Comparison of ENCODE assay signal across 8 mouse cellular contexts in genomic region chr2:60800921-60801558, GRCm38 (mm10).
A peak's percentile ranks its signal among the peaks of the same experiment; 100 is the strongest.
DNase-seq lines count a peak whose midpoint lies in the region; ATAC-seq and TF ChIP-seq lines count a peak whose summit lies in the region.

No protein-coding gene starts in this region.

- no peaks in the 10 kb centered on the region for H3K9me3 ChIP-seq in hindbrain, embryonic 13.5 days
- H3K9me3 ChIP-seq in midbrain, embryonic 10.5 days (replicated peaks): no peaks in the 10 kb centered on the region

- DNase-seq in gastrocnemius, adult 2 months: no peak
- no peak for DNase-seq in gastrocnemius, adult 18-20 months (ENCODE audit: low spot score)
- peak; percentile 22 for DNase-seq in CD4-positive, CD25-positive, alpha-beta regulatory T cell, adult 2 months (ENCODE audit: low read depth, low spot score)
- DNase-seq in midbrain, embryonic 10.5 days (ENCODE audit: low spot score): no peak
- no peak for DNase-seq in spleen, postnatal 10 days (ENCODE audit: low spot score in 2 of 2)
- DNase-seq in adrenal gland, adult 18-20 months (ENCODE audit: low spot score in 2 of 2): no peak
- DNase-seq in adrenal gland, postnatal 36 days: no peak

- no peak for TF ChIP-seq CTCF in gastrocnemius, adult 2 months (IDR thresholded peaks at IDR 0.05)

- H3K4me3 ChIP-seq in gastrocnemius, adult 2 months: peak overlapping the region; percentile 16; the same call in 1 of the 2 replicates
- no peak overlapping the region for H3K4me3 ChIP-seq in hindbrain, embryonic 13.5 days
- peak overlapping the region; percentile 43 for H3K4me3 ChIP-seq in midbrain, embryonic 10.5 days

- peaks cover 7% of the 10 kb centered on the region; the same call in 1 of the 2 replicates for H3K27me3 ChIP-seq in hindbrain, embryonic 13.5 days
- H3K27me3 ChIP-seq in midbrain, embryonic 10.5 days (ENCODE audit: low read depth, poor library complexity, severe bottlenecking): peaks cover 91% of the 10 kb centered on the region

- H3K9ac ChIP-seq in hindbrain, embryonic 13.5 days: no peak overlapping the region

- WGBS in hindbrain, embryonic 13.5 days: 31% methylated on average over 15 of the region's 15 CpGs
- 10% methylated on average over 15 of the region's 15 CpGs for WGBS in midbrain, embryonic 10.5 days

- ATAC-seq in hindbrain, embryonic 13.5 days (ENCODE audit: low FRiP score): no peak

- H3K4me1 ChIP-seq in hindbrain, embryonic 13.5 days (replicated peaks): peaks cover 64% of the 10 kb centered on the region
- peaks cover 61% of the 10 kb centered on the region for H3K4me1 ChIP-seq in midbrain, embryonic 10.5 days

- peak overlapping the region; percentile 25 for H3K4me2 ChIP-seq in hindbrain, embryonic 13.5 days

- no peaks in the 10 kb centered on the region for H3K36me3 ChIP-seq in hindbrain, embryonic 13.5 days
- no peaks in the 10 kb centered on the region for H3K36me3 ChIP-seq in midbrain, embryonic 10.5 days

- H3K27ac ChIP-seq in gastrocnemius, adult 2 months: 0 out of 2 replicates have a peak overlapping the region, but pooled peaks have one; percentile 12
- H3K27ac ChIP-seq in hindbrain, embryonic 13.5 days: no peak overlapping the region; the same call in 1 of the 2 replicates
- no peak overlapping the region for H3K27ac ChIP-seq in midbrain, embryonic 10.5 days (replicated peaks)

- intact Hi-C loops in gastrocnemius, adult 2 months (cut with DNase I): loop anchor here (5.0 kb wide), 4 partner anchors 51 to 656 kb away; partner anchors contain the start of gene Rbms1
